Mouse (Mus musculus): ENCODE measurements around the gene Tmem161a.
A peak's percentile ranks its signal among the peaks of the same experiment; 100 is the strongest.

The Tmem161a gene

DNA sequence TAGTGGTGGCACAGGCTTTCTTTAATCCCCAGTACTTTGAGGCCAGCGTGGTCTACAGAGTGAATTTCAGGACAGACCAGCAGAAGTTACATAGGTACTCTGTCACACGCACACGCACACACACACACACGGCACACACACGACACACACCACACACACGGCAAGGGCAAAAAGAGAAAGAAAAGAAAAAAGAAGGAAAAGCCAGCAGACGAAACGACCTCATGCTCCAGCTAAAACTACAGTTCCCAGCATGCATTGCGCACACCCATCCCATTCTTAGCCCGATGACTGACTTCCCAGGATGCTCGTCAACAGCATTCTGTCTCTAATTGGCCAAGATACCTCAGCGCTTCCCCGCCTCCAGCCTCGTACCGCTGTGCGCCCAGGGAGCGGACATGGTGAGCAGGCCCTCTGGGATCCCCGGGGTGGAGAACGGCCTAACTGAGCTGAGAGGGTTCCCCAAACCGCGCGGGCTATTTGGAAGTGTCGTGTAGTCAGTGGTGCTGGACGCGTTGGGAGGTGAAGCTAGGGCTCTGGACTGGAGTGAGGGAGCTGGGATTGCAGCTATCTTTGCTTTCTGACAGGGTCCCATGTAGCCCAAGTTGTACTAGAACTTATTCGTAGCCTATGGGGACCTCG lies at the start of gene Tmem161a:
TSS of gene Tmem161a (plus strand) at position 314 of the 639 bp plus-strand sequence.
- peak; percentile 78 to 83 for DNase-seq (ENCODE audit: low read depth in 1 of 2, low spot score in 2 of 2)

DNA sequence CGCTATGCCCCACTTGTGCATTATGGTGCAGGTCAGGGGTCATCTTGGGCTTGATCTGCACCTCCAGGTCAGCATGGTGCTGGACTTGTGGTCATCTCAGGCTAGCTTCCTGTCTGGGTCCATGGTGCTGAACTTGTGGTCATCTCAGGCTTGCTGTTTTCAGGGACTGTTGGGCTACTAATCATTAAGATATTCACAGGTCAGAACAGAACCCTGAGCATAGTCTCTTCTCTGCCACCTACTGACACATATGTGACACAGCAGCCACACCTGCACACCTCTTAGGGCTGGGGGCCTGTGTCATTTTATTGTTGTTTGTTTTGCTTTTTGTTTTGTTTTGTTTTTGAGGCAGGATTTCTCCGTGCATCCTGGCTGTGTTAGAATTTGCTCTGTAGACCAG lies 49.3 kb upstream of the Tmem161a start:
- no peak for DNase-seq (ENCODE audit: low read depth in 1 of 2, low spot score in 2 of 2)

DNA sequence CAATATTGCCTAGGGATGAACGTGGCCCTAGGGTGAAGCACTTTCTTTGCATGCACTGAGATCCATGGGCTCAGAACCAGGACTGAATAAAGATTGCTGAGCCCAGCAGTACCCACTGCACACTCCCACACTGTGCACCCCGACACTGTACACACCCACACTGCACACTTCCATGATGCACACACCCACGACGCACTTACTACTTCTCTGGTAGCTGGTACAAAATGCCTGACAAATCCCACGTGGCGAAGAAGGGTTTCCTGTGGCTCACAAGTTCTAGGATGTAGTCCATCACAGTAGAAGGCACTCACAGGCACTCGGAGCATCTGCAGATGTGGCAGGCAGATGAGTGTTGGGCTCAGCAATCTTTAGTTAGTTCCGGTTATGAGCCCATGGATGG lies 47.2 kb upstream of the Tmem161a start:
- no peak for DNase-seq (ENCODE audit: low read depth in 1 of 2, low spot score in 2 of 2)

DNA sequence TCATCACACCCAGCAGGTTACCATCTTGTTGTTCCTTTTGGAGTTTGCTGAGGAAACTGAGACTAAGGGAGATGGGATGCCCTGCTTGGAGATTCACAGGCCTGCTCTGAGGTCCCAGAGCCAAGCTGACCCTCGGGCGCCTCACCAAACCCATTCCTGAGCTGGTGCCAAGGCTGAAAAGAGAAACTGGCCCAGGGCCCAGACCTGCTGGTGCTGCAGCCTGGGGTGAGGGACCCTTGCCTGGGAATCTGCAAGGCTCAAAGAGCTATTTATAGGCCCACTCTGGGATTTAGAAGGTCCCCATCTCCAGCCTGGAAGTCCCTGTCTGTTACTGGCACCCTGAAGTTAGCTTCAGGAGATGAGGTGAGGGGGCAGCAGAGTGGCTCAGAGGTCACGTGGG lies 43.7 kb upstream of the Tmem161a start:
- no peak for DNase-seq (ENCODE audit: low read depth in 1 of 2, low spot score in 2 of 2)

DNA sequence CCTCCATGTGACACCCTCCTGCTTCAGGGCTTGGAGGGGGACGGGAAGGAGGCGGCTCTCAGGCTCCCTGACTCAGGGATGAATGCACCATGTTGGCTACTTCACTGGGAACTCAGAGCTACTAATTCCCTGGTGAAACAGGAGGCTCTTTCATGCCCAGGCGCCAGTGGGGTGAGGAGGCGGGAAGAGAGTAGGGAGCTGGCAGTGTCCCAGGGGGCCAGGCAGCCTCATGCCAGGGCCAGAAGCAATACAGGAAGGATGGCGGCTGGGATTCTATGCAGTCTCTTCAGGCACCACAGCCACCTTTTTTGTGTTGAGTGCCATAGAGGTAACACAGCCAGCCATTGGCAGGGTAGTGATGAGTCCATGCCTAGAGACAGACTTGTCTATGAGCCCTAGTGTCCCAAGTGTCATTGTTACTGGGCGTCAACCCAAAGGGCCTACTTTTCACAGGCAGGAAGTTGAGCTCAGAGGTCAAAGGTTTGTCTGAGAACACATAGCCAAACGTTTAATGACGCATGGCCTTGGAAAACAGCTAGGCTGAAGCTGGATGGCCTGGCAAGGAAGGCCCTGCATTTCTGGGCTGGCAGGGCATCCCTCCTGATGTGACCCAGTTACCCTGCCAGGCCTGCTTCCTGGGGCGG lies 42.7 kb upstream of the Tmem161a start:
- no peak for DNase-seq (ENCODE audit: low read depth in 1 of 2, low spot score in 2 of 2)

DNA sequence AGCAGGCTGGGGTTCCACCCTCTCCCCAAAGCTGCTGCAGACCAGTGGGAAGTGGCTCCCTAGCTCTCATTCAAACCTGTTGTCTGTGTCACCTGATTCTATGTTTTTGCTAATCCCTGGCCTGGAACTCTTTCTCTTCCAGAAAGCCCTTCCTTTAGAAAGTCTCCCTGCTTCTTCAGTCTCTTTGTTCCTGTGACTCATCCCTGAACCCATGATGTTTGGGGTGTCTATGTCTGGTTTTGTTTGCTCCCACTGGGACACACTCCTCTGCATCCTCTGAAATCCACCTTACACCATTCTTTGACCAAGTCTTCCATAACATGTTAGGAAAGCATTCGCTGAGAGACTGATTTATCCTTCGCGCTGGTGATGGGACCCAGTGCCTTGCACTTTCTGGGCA lies 42.1 kb upstream of the Tmem161a start:
- no peak for DNase-seq (ENCODE audit: low read depth in 1 of 2, low spot score in 2 of 2)

DNA sequence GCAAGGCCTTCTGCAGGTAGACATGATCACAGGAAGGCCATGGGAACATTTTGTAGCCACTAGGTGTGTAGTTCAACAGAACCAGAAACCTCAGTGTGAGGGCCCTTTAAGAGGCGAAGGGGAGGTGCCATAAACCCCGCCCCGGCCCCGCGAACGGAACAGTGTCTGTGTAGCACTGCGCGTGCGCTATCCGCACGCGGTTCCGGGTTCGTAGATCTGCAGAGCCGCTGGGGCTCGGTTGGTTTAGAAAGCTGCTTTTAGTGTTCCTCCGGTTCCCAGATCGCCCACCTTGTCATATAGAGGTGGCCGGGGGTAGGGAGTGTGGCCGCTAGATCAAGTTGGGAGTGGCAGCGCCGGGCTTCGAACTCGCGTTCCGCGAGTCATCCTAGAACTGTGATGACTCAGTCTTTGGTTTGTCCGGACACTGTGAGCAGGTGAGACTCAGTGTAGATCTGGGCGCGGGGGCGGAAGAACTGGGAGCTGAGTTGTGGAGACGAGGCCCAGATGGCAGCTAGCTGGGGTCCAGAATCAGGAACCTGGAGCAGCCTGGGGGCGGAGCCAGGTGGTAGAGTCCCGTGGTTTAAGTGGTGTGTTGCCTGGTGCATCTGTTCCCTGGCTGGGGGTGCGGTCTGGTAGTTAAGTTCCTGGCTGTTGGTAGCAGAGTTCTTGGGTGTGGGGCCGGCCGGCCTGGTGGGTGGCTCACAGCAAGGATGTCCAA lies 40.8 kb upstream of the Tmem161a start, which contains the start of gene Nr2c2ap:
TSS of gene Nr2c2ap (plus strand) at position 168 of the 718 bp plus-strand sequence.
- DNase-seq (ENCODE audit: low read depth in 1 of 2, low spot score in 2 of 2), result peak; percentile 35 to 64

DNA sequence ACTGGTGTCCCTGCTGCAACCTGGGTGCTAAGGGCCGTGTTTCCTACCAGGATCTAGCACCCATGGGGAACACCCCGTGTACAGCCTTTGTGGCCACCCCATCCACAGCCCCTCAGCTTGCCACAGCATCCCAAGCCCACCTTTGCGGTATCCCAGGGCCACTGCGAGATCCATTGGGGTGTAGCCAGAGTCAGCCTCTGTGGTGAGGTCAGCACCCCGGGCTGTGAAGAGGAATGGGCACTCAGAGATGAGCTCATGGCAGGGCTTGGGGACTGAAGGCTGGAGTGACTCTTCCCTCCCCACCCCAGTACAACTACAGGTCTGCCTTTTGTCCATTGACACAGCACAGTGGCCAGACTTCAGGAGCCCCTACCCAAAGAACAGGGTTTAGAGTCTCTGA lies 38.1 kb upstream of the Tmem161a start:
- no peak for DNase-seq (ENCODE audit: low read depth in 1 of 2, low spot score in 2 of 2)

DNA sequence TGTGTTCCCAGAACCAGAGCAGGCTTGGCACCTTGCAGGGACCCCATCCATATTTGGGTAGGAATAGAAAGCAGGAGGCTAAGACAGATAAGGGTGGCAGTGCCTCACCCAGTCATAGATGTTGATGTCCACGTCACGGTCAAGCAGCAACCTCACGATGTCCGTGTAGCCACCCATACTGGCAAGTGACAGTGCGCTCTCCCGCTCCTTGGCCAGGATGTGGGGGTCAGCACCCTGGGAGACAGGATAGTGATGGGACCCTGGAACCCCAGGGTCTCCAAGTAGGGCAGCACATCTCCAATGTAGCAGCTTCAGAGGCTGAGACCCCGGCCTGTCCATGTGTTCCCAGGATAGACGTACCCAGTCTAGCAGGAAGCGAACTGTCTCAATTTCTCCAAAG lies 37.2 kb upstream of the Tmem161a start:
- no peak for DNase-seq (ENCODE audit: low read depth in 1 of 2, low spot score in 2 of 2)

DNA sequence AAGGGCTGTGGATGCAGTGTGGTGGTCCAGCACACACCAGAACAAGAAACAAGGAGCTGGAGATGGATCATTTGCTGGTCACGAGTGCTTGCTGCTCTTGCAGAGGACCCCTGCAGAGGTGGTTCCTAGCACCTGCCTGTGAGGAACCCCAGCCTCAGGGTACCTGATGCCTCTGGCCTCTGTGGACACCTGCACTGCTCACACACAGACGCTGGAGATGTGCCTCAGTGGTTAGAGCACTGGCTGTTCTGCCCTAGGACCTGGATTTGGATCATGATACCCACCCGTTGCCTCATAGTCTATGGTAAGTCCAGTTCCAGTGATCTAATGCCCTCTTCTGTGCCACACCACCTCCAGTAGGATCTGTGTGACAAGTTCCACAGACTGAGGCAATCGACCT lies 35.6 kb upstream of the Tmem161a start:
- DNase-seq (ENCODE audit: low read depth in 1 of 2, low spot score in 2 of 2), result no peak

DNA sequence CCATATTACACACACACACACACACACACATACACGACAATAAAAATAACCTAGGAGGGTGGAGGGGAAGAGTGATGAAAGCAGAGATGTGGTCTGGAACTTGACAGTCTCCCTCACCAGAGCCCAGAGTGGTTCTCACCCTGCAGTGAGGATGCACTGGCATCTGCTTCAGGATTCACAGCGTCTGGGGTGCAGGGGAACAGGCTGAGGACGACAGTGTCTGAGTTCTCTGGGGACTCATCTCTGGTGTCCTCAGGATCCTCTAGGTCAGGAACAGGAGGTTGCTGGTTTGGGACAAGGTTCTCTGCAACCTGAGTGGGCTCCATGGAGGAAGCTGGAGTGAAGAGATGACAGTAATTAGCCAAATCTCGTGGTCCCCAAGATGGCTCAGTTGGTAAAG lies 34.3 kb upstream of the Tmem161a start:
- DNase-seq (ENCODE audit: low read depth in 1 of 2, low spot score in 2 of 2), result no peak

DNA sequence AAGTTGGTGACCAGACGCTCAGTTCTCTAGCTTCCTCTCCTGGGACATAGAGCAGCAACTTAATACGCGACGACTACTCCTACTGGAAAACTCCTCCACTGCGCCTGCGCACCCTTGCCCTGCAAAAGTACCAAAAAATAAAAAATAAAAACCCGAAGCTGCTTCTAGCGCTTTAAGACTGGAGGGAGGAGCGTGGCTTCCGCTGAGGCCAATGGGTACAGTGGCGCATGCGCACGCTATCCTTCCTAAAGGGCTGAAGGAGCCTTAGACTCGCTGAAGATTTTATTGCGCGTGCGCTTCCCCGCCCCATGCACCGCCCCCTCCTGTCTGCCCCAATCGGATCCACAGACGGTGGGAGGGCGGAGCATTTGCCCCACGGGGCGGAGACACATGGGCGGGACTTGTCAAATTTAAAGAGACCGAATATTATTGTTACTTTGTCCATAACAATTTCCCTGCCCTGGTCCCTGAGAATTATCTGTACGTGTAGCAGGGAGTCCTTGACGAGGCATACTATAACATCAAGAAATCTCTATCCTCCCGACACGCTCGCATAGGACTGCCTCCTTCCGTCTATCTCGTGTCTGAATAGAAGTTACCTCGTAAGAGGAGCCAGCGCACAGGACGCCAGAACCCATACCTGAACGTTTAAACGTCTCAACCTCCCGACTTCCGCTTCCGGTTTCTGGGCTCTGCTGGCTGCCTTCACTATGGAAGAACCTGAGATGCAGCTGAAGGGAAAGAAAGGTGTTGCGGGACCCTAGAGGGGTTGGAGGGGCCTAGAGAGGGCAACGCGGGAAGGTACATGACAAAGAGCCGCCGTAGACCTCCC lies 32.9 kb upstream of the Tmem161a start, which contains the start of the genes Rfxank, Borcs8 and Mef2b:
TSS of gene Rfxank (minus strand) at position 129 of the 832 bp plus-strand sequence.
TSS of gene Borcs8 (plus strand) at position 474 of the 832 bp plus-strand sequence.
TSS of gene Mef2b (plus strand) at position 686 of the 832 bp plus-strand sequence.
- DNase-seq (ENCODE audit: low read depth in 1 of 2, low spot score in 2 of 2), result peak; percentile 96 to 98

DNA sequence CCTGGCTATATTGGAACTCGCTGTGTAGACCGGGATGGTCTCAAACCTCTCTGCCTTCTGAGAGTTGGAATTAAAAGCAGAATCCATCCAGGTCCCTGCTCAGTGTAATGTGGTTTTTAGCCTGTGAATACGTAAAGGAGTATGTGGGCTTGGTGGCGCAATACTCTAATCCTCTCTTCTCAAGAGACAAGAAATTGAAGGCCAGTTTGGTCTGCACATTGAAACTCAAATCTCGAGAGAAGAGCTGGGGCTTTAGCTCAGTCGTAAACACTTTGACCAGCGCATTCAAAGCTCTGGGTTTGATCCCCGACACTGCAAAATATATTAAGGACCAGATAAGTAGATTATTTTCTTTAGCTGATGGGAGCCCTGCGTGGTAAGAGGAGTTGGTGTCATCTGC lies 32.2 kb upstream of the Tmem161a start:
- DNase-seq (ENCODE audit: low read depth in 1 of 2, low spot score in 2 of 2), result no peak

DNA sequence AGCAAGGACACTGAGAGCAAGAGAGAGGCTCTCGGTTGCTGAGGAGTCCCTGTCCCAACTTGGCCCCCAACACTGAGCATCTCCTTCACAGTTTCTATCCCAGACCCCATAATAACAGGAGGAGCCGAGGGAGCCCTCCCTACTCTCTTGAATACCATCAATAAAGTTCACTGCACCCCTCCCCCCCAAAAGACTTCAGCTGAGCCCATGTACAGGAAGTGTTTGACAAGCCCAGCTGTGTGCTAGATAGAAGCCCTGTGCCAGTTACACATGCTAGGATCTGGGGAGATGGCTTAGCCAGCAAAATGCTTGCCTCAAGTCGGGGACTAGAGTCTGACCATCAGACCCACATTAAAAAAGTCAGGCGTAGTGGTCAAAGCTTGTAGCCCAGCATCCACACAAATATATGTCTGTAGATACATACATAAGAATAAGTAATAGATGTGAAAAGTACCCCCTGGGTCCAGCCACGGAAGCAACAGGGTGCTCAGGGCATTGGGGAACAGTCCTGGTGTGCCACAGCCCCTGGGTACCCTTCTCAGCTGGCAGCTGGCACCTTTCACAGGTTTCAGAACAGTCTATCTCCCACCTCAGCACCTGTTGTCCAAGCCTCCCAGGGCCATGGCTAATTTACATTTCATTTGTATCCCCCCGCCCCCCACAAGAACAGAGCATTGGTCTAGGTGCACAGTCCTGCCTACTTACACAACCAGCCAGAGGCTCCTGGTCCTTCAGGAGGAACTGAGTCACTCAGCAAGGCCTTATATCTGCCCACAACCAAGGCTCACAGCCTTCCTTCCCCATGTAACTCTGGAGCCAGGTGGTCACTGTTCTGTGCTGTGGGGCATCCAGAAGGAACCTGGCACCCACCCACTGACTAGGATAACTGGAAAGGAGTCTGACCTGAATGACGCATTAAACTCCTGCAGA lies 24.2 kb upstream of the Tmem161a start:
- no peak for DNase-seq (ENCODE audit: low read depth in 1 of 2, low spot score in 2 of 2)

DNA sequence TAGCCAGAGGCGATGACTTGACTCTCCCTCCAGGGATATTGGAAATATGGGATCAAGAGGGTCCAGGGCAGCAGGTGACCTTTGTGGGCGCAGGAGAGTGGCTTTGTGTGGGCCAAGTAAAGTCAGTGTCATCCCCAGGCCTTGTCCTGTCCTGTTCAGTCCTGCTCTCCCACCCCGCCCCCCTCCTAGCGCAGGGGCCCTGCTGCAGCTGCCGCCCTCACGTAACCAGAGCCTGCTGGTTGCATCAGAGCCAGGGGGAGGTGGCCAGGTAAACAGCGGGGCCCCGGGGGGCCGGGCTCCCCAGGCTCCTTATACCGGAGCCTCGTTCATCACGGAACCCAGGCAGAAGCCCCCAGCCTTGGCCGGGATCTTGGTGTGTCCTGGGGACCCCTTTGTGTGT lies 22.0 kb upstream of the Tmem161a start:
- DNase-seq (ENCODE audit: low read depth in 1 of 2, low spot score in 2 of 2), result no peak

DNA sequence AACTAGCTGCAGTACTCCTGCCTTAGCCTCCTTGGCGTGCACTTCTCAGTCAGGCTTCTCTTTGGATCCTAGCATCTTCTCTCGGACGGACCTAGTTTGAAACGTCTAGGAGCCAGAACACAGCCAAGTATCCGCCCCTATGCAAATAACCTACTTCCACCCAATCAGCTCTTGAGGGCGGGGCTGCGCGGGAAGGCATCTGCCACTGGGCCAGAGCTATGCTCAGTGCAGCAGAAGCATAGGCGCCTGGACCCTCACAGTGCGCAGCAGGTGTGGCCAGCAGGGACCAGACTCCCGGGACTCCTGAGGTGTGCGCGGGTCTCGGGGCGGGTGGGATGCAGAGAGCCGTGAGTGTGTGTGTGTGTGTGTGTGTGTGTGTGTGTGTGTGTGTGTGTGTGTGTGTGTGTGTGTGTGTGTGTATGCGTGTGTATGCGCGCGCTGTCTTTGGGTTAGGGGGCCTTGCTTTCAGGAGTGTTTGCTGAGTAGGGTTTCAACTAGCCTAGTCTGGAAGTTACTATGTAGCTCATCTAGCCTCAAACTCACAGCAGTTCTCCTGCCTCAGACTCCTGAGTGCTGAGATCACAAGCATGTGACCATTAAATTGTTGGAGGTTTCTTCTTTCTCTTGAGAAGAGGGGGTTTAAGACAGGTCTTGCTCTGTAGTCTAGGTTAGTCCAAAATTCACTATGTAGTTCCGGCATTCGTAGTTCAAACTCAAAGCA lies 19.5 kb upstream of the Tmem161a start:
- peak in 1 of 2 experiments; percentile 21 for DNase-seq (ENCODE audit: low read depth in 1 of 2, low spot score in 2 of 2)

DNA sequence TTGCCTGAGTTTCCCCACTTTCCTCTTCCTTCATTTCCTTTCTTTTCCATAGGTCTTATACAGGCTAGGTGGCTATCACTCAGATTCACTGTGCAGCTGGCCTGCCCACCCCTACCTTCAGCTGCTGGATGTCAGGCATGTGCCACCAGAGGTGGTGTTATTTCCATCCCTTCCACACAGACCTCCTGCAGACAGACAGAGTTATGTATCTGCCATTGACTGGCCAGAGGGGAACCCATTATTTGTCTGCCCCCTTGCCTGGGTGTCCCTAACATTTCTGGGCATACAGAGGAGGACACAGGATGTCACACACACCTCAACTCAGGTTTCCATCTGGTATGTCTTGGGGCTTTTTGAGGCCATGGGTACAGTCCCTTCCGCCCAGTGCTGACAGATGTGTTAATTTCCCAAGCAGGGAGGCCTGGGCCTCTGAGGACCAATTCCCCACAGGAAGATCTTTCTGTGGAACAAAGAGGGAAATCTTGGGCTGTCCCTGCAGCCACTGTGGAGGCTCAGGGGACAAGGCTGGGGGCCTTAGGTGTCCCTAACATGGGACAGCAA lies 14.8 kb upstream of the Tmem161a start:
- DNase-seq (ENCODE audit: low read depth in 1 of 2, low spot score in 2 of 2), result no peak

DNA sequence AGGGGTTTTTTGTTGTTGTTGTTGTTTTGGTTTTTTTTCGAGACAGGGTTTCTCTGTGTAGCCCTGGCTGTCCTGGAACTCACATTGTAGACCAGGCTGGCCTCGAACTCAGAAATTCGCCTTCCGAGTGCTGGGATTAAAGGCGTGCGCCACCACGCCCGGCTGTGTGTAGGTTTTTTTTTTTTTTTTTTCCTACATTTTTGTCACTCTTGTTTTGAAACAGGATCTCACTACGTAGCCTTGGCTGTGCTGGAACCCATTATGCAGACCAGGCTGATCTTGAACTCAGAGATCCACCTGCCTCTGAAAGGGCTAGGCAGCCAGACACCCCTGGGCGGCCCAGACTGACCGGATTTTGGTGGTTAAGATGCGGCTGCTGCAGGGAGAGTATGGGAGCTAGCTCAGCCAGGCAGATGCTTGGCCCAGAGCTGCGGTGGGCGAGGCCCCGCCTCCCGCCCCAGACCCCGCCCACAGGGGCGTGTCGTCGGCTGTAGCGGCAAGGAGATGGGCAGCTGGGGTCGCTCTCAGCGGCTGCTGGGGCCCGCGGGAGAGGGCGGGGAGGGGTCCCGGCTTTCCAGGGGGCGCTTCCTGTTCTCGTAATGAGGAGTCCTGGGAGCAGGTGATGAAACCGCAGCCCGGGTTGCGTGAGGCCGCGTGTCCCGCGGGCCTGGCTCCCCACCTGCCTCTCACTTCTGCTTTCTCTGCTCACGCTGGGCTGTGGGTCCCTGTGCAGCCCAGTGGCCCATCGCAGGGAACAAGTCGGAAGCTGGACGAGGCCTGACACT lies 13.9 kb upstream of the Tmem161a start:
- DNase-seq (ENCODE audit: low read depth in 1 of 2, low spot score in 2 of 2), result peak in 1 of 2 experiments; percentile 45
